Mouse (Mus musculus): ENCODE results near the gene Taf13.

The Taf13 gene

DNA sequence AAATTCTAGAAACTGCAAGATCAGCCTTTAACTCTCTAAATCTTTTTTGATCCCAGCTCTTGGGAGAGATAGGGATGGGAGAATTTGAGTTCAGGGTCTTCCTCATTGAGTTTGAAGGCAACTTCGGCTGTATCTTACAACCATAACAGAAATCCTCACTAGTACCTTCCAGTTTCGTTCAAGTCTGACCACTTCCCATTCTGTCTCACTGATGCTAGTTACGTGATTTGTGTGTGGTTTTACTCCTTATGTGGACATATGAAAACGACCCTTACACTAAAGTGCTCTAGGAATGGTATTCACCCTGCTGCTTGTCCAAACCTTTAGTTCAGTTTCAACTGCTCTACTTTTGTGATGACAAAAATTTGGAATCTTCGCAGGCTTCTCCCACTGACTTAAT is 2.5 kb downstream of the Taf13 start:
- DNase-seq = no peak

DNA sequence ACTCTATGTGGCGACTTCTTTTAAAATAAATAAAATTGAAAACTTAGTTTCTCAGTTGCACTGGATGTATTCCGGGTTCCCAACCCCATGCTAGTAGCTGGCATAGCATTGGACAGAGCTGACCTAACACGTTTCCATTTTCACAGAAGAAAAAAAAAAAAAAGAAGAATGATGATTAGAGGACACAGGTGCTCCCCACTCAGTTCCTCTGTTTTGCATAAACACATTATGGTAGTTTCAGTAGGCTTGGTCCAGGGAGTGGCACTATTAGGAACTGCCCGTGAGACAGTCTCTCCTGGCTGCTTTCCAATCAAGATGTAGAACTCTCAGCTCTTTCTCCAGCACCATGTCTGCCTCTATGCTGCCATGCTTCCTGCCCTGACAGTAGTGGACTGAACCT is 13.1 kb downstream of the Taf13 start:
- DNase-seq = no peak

DNA sequence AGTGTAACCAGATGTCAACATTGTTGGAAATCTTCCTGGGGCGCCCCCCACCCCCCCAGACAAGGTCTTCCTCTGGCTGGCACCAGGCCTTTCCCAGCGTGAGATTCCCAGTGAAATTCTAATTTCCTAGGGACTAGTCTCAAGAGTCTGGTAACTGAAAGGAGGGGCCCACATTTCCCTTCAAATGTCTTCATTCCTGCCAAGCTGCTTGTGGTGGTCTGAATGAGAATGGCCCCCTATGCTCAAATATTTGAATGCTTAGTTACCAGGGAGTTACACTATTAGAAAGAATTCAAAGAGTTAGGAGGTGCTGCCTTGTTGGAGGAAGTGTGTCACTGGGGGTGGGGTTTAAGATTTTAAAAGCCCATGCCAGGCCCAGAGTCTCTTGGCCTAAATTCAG is 16.9 kb downstream of the Taf13 start:
- no peak for DNase-seq

- DNase-seq = peak; percentile 94 to 96
These were observed 19.5 kb downstream of the Taf13 start, which contains the start of gene Wdr47 for GRCm38 (mm10) chr3:108590786-108591529. Wdr47 (plus strand) TSS chr3:108591279.

DNA sequence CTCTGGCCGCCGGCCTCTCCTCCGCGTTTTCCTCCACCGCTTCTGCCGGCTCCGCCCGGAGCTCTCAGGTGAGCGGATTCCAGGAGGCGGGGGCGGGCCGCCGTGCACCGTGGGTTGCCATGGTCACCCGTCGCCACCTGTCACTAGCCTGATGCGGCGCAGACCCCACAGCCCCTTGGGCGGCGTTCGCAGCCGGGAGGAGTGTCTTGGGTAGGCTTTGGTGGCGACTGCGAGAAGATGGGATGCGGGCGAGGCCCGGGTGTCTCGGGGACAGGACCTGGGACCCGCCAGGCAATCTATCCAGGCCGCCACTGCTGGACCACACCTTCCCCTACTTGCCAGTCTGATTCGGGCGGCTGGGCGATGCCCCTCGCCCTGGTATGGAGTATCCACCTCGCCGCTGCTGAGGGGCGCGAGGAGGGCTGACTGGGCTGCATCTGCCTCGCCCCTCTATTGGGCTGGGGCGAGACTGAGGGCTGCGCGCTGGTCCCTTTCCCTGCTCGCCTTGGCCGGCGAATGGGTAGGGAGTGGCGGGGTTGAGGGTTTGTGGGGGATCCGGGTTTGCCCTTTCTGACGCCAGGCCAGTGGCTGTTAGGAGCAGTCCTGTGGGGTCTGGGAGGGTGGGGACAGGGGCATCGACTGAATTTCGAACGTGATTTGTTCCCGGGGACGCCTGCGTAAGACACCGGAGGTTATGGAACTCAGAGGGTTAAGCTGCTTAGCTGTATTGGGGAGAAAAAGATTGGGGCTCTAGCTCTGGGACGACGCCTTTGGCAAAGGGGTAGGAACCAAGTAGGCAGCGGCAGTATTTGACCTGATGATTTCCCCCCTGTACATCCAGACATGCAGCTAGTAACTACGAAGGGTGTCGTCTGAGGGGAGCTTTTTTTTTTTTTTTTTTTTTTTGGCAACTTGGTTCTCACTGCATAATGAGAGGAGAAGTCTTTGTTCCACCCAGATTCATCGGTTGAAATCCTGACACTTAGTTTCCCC is 20.3 kb downstream of the Taf13 start:
- peak in 1 of 2 experiments; percentile 54 for DNase-seq

GRCm38 (mm10) chr3:108608906-108609305 is 37.4 kb downstream of the Taf13 start:
- no peak for DNase-seq
